Mouse (Mus musculus): ENCODE measurements around the gene Tigd3. TPM values are rescaled to one million over a fixed set of nuclear protein-coding genes. Genes with fewer than 3 reads are reported as not detected.
A peak's percentile ranks its signal among the peaks of the same experiment; 100 is the strongest.

Gene Tigd3
- polyA plus RNA-seq, 1 experiment from 2014 or later = 10.7 TPM

DNA sequence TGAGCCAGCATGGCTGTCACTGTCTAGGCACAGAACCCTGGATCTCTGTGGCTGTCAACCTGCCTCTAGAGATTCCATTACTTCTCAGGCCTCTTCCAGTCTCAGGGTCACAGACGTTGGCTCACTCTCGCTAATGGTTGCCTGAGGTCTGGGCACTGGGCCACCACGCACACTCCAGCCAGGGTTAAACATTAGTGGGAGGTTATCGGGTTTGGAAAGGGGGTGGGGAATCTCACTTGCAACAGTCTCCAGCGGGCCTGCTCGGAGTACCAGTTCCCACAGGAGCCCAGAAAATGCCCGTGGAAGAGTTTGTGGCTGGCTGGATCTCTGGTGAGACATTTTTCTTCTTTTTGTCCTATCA, 15.6 kb downstream of the Tigd3 start:
- H3K27me3 ChIP-seq (ENCODE audit: control insufficient read depth, insufficient read depth, low read length) = no peaks in the 10 kb centered on the region
- WGBS = 86% methylated on average over 7 of the region's 7 CpGs
- no peak for ATAC-seq (replicated peaks; ENCODE audit: low FRiP score)
- no peak overlapping the region for H3K4me3 ChIP-seq (ENCODE audit: low read depth, low read length)
- H3K9me3 ChIP-seq (ENCODE audit: control insufficient read depth, low read length) = no peaks in the 10 kb centered on the region
- H3K4me2 ChIP-seq (ENCODE audit: low read depth, low read length, severe bottlenecking) = no peak overlapping the region
- H3K36me3 ChIP-seq (ENCODE audit: control insufficient read depth, insufficient read depth, low read length) = no peaks in the 10 kb centered on the region
- no peak overlapping the region for H3K9ac ChIP-seq (ENCODE audit: low read length)
- H3K27ac ChIP-seq (ENCODE audit: low read depth, low read length) = no peak overlapping the region
- DNase-seq (ENCODE audit: low spot score) = no peak
- H3K4me1 ChIP-seq (replicated peaks; ENCODE audit: control insufficient read depth, insufficient read depth, low read length) = peaks cover 6% of the 10 kb centered on the region

DNA sequence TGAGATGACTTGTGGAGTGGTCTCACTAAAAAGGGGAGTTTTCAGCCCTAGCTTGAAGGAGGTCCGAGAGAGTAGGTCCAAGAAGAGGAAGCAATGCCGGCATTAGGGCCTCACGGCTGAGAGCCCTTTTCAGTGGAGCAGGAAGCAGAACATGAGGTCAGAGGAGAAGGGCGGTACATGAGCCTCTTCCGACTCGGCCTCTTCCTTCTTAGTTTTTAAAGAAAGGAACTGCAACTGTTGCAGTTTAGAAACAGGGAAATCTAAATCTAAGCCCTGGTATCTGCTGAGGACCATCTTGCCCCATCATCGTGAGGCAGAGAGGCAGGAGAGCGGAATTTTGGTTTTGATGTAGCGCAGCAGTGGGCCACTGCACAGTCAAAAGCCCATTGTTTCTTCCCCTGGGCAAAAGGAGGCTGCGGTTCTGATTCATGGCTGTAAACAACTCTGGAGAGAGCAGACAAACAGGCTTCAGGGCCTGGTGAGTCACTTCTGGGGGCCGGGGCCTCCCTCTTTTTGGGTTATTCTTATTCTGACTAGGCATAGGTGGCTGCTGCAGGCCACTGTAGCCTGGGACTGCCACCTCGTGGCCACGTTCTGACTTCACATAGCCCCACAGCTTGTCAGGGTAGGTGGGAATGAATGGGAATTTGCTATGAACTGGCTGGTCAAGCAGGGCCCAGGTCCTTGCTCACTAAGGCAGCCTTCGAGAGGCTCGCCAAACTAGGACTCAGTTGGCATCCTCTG, 16.2 kb downstream of the Tigd3 start, which contains the start of gene Slc25a45:
Slc25a45 (plus strand) TSS at position 191 of the 744 bp plus-strand sequence.
- Histone ChIP-seq H3K27me3 (ENCODE audit: control insufficient read depth, insufficient read depth, low read length) (no peaks in the 10 kb centered on the region), H3K4me1 (replicated peaks; ENCODE audit: control insufficient read depth, insufficient read depth, low read length) (peaks cover 6% of the 10 kb centered on the region), H3K36me3 (ENCODE audit: control insufficient read depth, insufficient read depth, low read length) (no peaks in the 10 kb centered on the region), H3K27ac (ENCODE audit: low read depth, low read length) (no peak within 1 kb of the TSS), H3K4me3 (ENCODE audit: low read depth, low read length) (no peak within 1 kb of the TSS), H3K9me3 (ENCODE audit: control insufficient read depth, low read length) (no peaks in the 10 kb centered on the region), H3K9ac (ENCODE audit: low read length) (0 out of 2 replicates have a peak within 1 kb of the TSS, but pooled peaks have one; percentile 28), H3K4me2 (ENCODE audit: low read depth, low read length, severe bottlenecking) (no peak within 1 kb of the TSS)
- ATAC-seq (replicated peaks; ENCODE audit: low FRiP score) = peak; percentile 42
- 45% methylated on average over 15 of the region's 15 CpGs for WGBS
- peak; percentile 83 for DNase-seq (ENCODE audit: low spot score)

DNA sequence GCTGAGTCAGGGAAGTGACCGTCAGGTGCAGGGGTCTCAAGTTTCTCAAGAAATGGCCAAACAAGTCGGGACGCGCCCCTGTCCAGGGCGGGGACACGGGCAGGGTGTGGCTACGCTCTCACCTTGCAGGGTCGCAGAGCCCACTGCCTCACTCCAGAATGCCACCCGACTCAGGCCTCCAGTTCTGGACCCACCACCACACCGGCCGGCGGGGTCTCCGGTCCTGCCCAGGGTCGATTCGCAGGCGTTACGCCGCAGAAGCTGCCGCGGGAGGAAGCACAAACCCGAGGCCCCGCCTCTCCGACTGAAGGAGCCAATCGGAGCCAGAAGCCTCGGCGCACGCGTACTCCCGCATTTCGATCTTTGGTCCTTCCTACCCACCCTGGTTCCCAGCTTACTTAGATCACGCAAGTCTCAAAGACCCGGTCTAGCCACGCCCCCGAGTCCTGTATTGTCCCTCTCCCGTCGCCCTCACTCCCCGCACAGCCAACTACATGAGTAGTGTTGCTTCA, 18.9 kb downstream of the Tigd3 start, which contains the start of gene Frmd8:
Frmd8 (minus strand) TSS at position 306 of the 512 bp plus-strand sequence.
- Histone ChIP-seq H3K27ac (ENCODE audit: low read depth, low read length) (no peak within 1 kb of the TSS), H3K27me3 (ENCODE audit: control insufficient read depth, insufficient read depth, low read length) (no peaks in the 10 kb centered on the region), H3K36me3 (ENCODE audit: control insufficient read depth, insufficient read depth, low read length) (no peaks in the 10 kb centered on the region; the same call in 1 of the 2 replicates), H3K4me2 (ENCODE audit: low read depth, low read length, severe bottlenecking) (peak within 1 kb of the TSS; percentile 87), H3K9me3 (ENCODE audit: control insufficient read depth, low read length) (no peaks in the 10 kb centered on the region), H3K9ac (ENCODE audit: low read length) (peak within 1 kb of the TSS; percentile 81), H3K4me1 (replicated peaks; ENCODE audit: control insufficient read depth, insufficient read depth, low read length) (peaks cover 10% of the 10 kb centered on the region), H3K4me3 (ENCODE audit: low read depth, low read length) (peak within 1 kb of the TSS; percentile 75)
- WGBS = under 1% methylated on average over 37 of the region's 37 CpGs
- peak; percentile 96 for DNase-seq (ENCODE audit: low spot score)
- ATAC-seq (replicated peaks; ENCODE audit: low FRiP score) = peak; percentile 83

DNA sequence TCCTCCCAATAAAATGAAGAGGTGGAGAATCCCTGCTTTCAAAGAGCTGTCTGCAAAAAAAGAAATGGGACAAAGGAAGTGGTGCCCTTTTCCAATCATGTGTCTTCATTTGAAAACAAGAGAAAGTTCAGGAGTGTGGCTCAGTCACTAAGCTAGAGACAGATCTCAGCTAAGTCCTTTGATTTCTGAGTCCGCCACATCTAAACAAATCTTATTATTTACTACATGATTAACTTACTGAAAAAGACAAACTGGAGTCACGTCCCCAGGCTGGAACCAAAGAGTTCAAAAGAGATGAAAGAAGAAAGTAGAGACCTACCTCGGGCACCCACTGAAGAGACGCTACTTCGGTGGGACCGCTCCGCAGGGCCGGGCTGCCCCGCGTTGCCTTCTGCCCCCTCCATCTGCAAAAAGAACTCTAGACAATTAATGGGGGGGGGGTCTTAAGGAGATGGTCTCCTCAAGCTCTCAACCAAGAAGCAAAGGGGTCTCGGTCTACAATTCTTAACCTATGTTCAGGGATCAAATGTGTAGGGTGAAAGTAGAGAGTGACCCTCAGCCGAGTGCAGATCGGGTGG, 19.5 kb downstream of the Tigd3 start:
- H3K27ac ChIP-seq (ENCODE audit: low read depth, low read length) = no peak overlapping the region
- no peak for ATAC-seq (replicated peaks; ENCODE audit: low FRiP score)
- H3K4me1 ChIP-seq (replicated peaks; ENCODE audit: control insufficient read depth, insufficient read depth, low read length) = peaks cover 10% of the 10 kb centered on the region
- DNase-seq (ENCODE audit: low spot score) = no peak
- H3K4me2 ChIP-seq (ENCODE audit: low read depth, low read length, severe bottlenecking) = peak overlapping the region; percentile 87
- no peaks in the 10 kb centered on the region for H3K27me3 ChIP-seq (ENCODE audit: control insufficient read depth, insufficient read depth, low read length)
- H3K9ac ChIP-seq (ENCODE audit: low read length) = peak overlapping the region; percentile 81
- H3K4me3 ChIP-seq (ENCODE audit: low read depth, low read length) = peak overlapping the region; percentile 75
- no peaks in the 10 kb centered on the region for H3K9me3 ChIP-seq (ENCODE audit: control insufficient read depth, low read length)
- no peaks in the 10 kb centered on the region; the same call in 1 of the 2 replicates for H3K36me3 ChIP-seq (ENCODE audit: control insufficient read depth, insufficient read depth, low read length)
- WGBS = 13% methylated on average over 13 of the region's 13 CpGs

DNA sequence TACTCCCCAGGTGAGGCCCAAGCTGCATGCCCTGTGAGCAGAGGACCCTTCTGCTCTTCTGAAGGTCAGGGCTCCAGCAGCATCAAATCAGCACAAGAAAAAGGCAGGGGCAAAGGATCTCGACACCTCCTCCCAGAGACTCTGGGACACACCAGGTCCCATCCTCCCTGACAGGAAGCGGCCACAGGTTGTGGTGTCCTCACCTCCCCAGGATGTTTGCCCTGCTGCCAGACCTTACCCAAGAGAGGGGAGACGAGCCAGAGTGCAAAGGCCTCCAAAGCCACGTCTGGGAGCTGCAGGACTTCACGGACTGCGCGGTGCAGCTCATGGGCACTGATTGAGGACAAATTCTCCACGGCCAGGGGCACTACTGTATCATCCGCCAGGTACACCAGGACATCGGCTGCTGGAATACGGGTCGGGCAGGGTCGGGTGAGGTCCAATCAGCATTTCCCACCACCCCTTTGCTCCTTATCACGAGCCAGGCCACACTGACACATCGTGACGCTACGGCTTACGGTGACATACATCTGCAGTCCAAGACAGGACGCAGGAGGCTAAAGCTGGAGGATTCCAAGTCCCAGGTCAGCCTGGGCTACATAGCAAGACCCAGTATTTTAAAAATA, 20.9 kb downstream of the Tigd3 start:
- no peak overlapping the region for H3K4me2 ChIP-seq (ENCODE audit: low read depth, low read length, severe bottlenecking)
- H3K36me3 ChIP-seq (ENCODE audit: control insufficient read depth, insufficient read depth, low read length) = no peaks in the 10 kb centered on the region; the same call in 1 of the 2 replicates
- H3K4me1 ChIP-seq (replicated peaks; ENCODE audit: control insufficient read depth, insufficient read depth, low read length) = peaks cover 10% of the 10 kb centered on the region
- H3K9ac ChIP-seq (ENCODE audit: low read length) = no peak overlapping the region
- H3K27me3 ChIP-seq (ENCODE audit: control insufficient read depth, insufficient read depth, low read length) = no peaks in the 10 kb centered on the region
- ATAC-seq (replicated peaks; ENCODE audit: low FRiP score) = no peak
- no peaks in the 10 kb centered on the region for H3K9me3 ChIP-seq (ENCODE audit: control insufficient read depth, low read length)
- WGBS = 91% methylated on average over 19 of the region's 19 CpGs
- no peak for DNase-seq (ENCODE audit: low spot score)
- no peak overlapping the region for H3K4me3 ChIP-seq (ENCODE audit: low read depth, low read length)
- H3K27ac ChIP-seq (ENCODE audit: low read depth, low read length) = no peak overlapping the region

DNA sequence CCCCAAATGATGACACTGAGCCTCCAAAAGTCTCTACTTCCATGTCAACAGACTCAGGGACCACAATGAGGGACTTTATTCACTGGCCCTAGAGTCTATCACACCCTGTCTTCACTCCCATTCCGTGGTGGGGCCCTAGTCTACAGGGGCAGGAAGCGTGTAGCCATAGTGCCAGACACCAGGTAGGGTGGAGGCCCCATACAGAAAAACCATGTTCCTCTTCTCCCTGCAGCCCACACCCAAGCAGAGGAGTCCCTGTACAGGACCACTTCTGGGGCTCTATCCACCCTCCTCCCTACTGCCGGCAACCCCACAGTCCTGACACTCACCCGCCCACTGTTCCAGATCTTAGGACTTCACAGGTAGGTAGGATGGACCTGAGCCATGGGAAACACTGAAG, 21.4 kb downstream of the Tigd3 start:
- Histone ChIP-seq H3K36me3 (ENCODE audit: control insufficient read depth, insufficient read depth, low read length) (no peaks in the 10 kb centered on the region; the same call in 1 of the 2 replicates), H3K4me3 (ENCODE audit: low read depth, low read length) (no peak overlapping the region), H3K4me1 (replicated peaks; ENCODE audit: control insufficient read depth, insufficient read depth, low read length) (peaks cover 10% of the 10 kb centered on the region), H3K27me3 (ENCODE audit: control insufficient read depth, insufficient read depth, low read length) (no peaks in the 10 kb centered on the region), H3K4me2 (ENCODE audit: low read depth, low read length, severe bottlenecking) (no peak overlapping the region), H3K27ac (ENCODE audit: low read depth, low read length) (no peak overlapping the region), H3K9me3 (ENCODE audit: control insufficient read depth, low read length) (no peaks in the 10 kb centered on the region), H3K9ac (ENCODE audit: low read length) (no peak overlapping the region)
- DNase-seq (ENCODE audit: low spot score) (no peak), ATAC-seq (replicated peaks; ENCODE audit: low FRiP score) (no peak)
- WGBS = 89% methylated on average over 4 of the region's 4 CpGs

DNA sequence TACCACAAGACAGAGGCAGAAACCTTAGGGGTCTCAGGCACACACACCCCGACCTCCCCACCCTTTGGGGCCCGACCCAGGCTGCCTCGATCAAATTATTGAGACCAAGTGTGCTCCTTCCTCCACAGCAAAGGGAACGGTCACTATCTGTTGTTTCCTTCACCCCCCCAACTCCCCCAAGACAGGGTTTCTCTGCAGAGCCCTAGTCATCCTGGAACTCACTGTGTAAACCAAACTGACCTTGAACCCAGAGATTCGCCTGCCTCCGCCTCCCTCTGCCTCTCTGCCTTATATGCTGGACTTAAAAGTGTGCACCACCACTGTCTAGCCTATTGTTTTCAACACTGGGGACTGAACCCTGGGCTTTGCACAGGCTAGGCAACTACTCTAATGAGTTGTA, 22.3 kb downstream of the Tigd3 start:
- Histone ChIP-seq H3K9ac (ENCODE audit: low read length) (no peak overlapping the region), H3K4me3 (ENCODE audit: low read depth, low read length) (no peak overlapping the region), H3K4me1 (replicated peaks; ENCODE audit: control insufficient read depth, insufficient read depth, low read length) (peaks cover 10% of the 10 kb centered on the region), H3K9me3 (ENCODE audit: control insufficient read depth, low read length) (no peaks in the 10 kb centered on the region), H3K27me3 (ENCODE audit: control insufficient read depth, insufficient read depth, low read length) (no peaks in the 10 kb centered on the region), H3K36me3 (ENCODE audit: control insufficient read depth, insufficient read depth, low read length) (no peaks in the 10 kb centered on the region; the same call in 1 of the 2 replicates), H3K4me2 (ENCODE audit: low read depth, low read length, severe bottlenecking) (0 out of 2 replicates have a peak overlapping the region, but pooled peaks have one; percentile 26), H3K27ac (ENCODE audit: low read depth, low read length) (peak overlapping the region; percentile 37; the same call in 1 of the 2 replicates)
- ATAC-seq (replicated peaks; ENCODE audit: low FRiP score) = no peak
- WGBS = 61% methylated on average over 6 of the region's 6 CpGs
- no peak for DNase-seq (ENCODE audit: low spot score)

DNA sequence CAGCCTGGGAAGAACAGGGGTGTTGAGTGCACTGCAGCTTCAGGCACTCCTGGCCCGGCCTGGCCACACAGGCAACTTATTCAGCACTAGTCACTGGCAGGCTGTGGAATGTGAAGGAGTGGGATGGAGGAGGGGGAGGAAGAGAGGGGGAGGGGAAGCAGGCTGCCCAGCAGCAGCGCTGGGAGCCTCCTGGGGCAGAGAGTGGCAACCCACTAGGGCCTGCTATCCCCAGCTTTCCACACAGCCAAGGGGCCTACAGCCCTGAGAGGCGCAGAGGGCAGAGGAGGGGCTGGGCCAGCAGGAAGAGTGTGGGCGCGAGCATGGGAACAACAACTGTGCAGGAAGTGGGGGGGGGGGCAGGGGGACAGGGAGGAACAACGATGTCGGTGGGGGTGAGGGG, 22.7 kb downstream of the Tigd3 start:
- peaks cover 10% of the 10 kb centered on the region for H3K4me1 ChIP-seq (replicated peaks; ENCODE audit: control insufficient read depth, insufficient read depth, low read length)
- no peak overlapping the region for H3K4me3 ChIP-seq (ENCODE audit: low read depth, low read length)
- 22% methylated on average over 7 of the region's 7 CpGs for WGBS
- ATAC-seq (replicated peaks; ENCODE audit: low FRiP score) = peak; percentile 70
- H3K4me2 ChIP-seq (ENCODE audit: low read depth, low read length, severe bottlenecking) = peak overlapping the region; percentile 26; the same call in 1 of the 2 replicates
- peak; percentile 81 for DNase-seq (ENCODE audit: low spot score)
- no peaks in the 10 kb centered on the region; the same call in 1 of the 2 replicates for H3K36me3 ChIP-seq (ENCODE audit: control insufficient read depth, insufficient read depth, low read length)
- H3K27me3 ChIP-seq (ENCODE audit: control insufficient read depth, insufficient read depth, low read length) = no peaks in the 10 kb centered on the region
- H3K9ac ChIP-seq (ENCODE audit: low read length) = peak overlapping the region; percentile 23
- no peaks in the 10 kb centered on the region for H3K9me3 ChIP-seq (ENCODE audit: control insufficient read depth, low read length)
- peak overlapping the region; percentile 37; the same call in 1 of the 2 replicates for H3K27ac ChIP-seq (ENCODE audit: low read depth, low read length)

Measured in forebrain, embryonic 11.5 days (tissue).